Mouse (Mus musculus) MEL (cell line): Measurements from ENCODE around the gene Nqo1. TPM values are rescaled to one million over a fixed set of nuclear protein-coding genes. Genes with fewer than 3 reads are reported as not detected.

Experiments
- DNase-seq: peaks from one replicate; pipeline ENCODE4 v3.0.0; 2011; ENCODE audit warnings: low read depth, low spot score
- H3K27ac ChIP-seq: 2 replicates; pipeline ENCODE4 v1.5.1; 2012; ENCODE audit warnings: low read depth, mild to moderate bottlenecking, control low read depth, low read length, moderate library complexity; ENCODE audit not compliant: control insufficient read depth
- H3K27me3 ChIP-seq, 2 experiments: fragments of 150-350 bp in 1 of 2; sonication (generic) in 1 of 2; 2 replicates each; pipeline ENCODE4 v1.6.1; 2012; ENCODE audit warnings: low read length in 2 of 2, mild to moderate bottlenecking in 2 of 2, improper control_type of control experiment in 1 of 2, moderate library complexity in 1 of 2; ENCODE audit not compliant: insufficient read depth in 2 of 2, control insufficient read depth in 1 of 2
- H3K36me3 ChIP-seq, 2 experiments: 2 replicates each; pipeline ENCODE4 v1.6.1; 2012 to 2014; ENCODE audit warnings: low read length in 2 of 2, improper control_type of control experiment in 1 of 2, inconsistent platforms in 1 of 2, mild to moderate bottlenecking in 1 of 2; ENCODE audit not compliant: insufficient read depth in 2 of 2, control insufficient read depth in 1 of 2
- H3K4me1 ChIP-seq, 2 experiments: fragments of 150-350 bp in 1 of 2; sonication (generic) in 1 of 2; 2 replicates each; pipeline ENCODE4 v1.6.1; 2012; ENCODE audit warnings: low read length in 2 of 2, improper control_type of control experiment in 1 of 2, mild to moderate bottlenecking in 1 of 2; ENCODE audit not compliant: insufficient read depth in 2 of 2, control insufficient read depth in 1 of 2
- H3K4me3 ChIP-seq, 2 experiments: fragments of 150-350 bp in 1 of 2; sonication (generic) in 1 of 2; 2 replicates each; pipeline ENCODE4 v1.5.1; 2012; ENCODE audit warnings: low read depth in 2 of 2, low read length in 2 of 2, mild to moderate bottlenecking in 2 of 2, moderate library complexity in 2 of 2, control low read depth in 1 of 2, improper control_type of control experiment in 1 of 2; ENCODE audit not compliant: control insufficient read depth in 1 of 2, insufficient read depth in 1 of 2
- H3K79me2 ChIP-seq: 2 replicates; pipeline ENCODE4 v1.6.1; 2012; ENCODE audit warnings: mild to moderate bottlenecking, low read length, moderate library complexity; ENCODE audit not compliant: control insufficient read depth, poor library complexity, insufficient read depth
- H3K9ac ChIP-seq: 2 replicates; pipeline ENCODE4 v1.6.1; 2012; ENCODE audit warnings: low read depth, mild to moderate bottlenecking, control low read depth, low read length, moderate library complexity; ENCODE audit not compliant: control insufficient read depth, poor library complexity, severe bottlenecking
- H3K9me3 ChIP-seq: fragments of 150-350 bp; sonication (generic); replicated peaks from 2 replicates; pipeline ENCODE4 v1.6.1; 2012; ENCODE audit warnings: mild to moderate bottlenecking, low read length, improper control_type of control experiment, moderate library complexity; ENCODE audit not compliant: insufficient read depth
- BHLHE40 ChIP-seq: IDR thresholded peaks from 2 replicates; pipeline ENCODE4 v1.6.1; 2012; ENCODE audit warnings: low read depth, mild to moderate bottlenecking, inconsistent platforms, low read length, improper control_type of control experiment, borderline replicate concordance
- CHD1 ChIP-seq: IDR thresholded peaks from 2 replicates; pipeline ENCODE4 v1.6.1; 2012; ENCODE audit warnings: low read depth, mild to moderate bottlenecking, inconsistent platforms, low read length, improper control_type of control experiment
- E2F4 ChIP-seq: IDR thresholded peaks from 2 replicates; pipeline ENCODE4 v1.6.1; 2011; ENCODE audit warnings: low read depth, low read length, improper control_type of control experiment, borderline replicate concordance
- ELF1 ChIP-seq: IDR thresholded peaks from 2 replicates; pipeline ENCODE4 v1.6.1; 2014; ENCODE audit warnings: low read depth, mild to moderate bottlenecking, inconsistent platforms, low read length, improper control_type of control experiment, moderate library complexity
- EP300 ChIP-seq, 2 experiments: IDR thresholded peaks; 2 replicates each; pipeline ENCODE4 v1.6.1; 2011; ENCODE audit warnings: improper control_type of control experiment in 2 of 2, low read length in 2 of 2, low read depth in 1 of 2, mild to moderate bottlenecking in 1 of 2
- HCFC1 ChIP-seq: IDR thresholded peaks from 2 replicates; pipeline ENCODE4 v1.6.1; 2012; ENCODE audit warnings: low read depth, mild to moderate bottlenecking, inconsistent platforms, low read length, improper control_type of control experiment, moderate library complexity
- JUND ChIP-seq: IDR thresholded peaks from 2 replicates; pipeline ENCODE4 v1.6.1; 2011; ENCODE audit warnings: low read depth, mild to moderate bottlenecking, improper control_type of control experiment, low read length
- KAT2A ChIP-seq: conservative IDR thresholded peaks from 2 replicates; pipeline ENCODE4 v1.6.1; 2012; ENCODE audit warnings: low read depth, low read length, improper control_type of control experiment, inconsistent platforms
- MAX ChIP-seq: IDR thresholded peaks from 2 replicates; pipeline ENCODE4 v1.6.1; 2011; ENCODE audit warnings: low read length, improper control_type of control experiment
- MAZ ChIP-seq: IDR thresholded peaks from 2 replicates; pipeline ENCODE4 v1.6.1; 2012; ENCODE audit warnings: low read depth, mild to moderate bottlenecking, inconsistent platforms, low read length, improper control_type of control experiment
- MXI1 ChIP-seq: IDR thresholded peaks from 2 replicates; pipeline ENCODE4 v1.6.1; 2011; ENCODE audit warnings: mild to moderate bottlenecking, low read depth, low read length, improper control_type of control experiment
- MYB ChIP-seq: IDR thresholded peaks from 2 replicates; pipeline ENCODE4 v1.6.1; 2011; ENCODE audit warnings: mild to moderate bottlenecking, low read depth, low read length, improper control_type of control experiment
- NELFE ChIP-seq: IDR thresholded peaks from 2 replicates; pipeline ENCODE4 v1.6.1; 2011; ENCODE audit warnings: low read depth, low read length, improper control_type of control experiment
- NRF1 ChIP-seq: IDR thresholded peaks from 2 replicates; pipeline ENCODE4 v1.6.1; 2014; ENCODE audit warnings: low read depth, mild to moderate bottlenecking, inconsistent platforms, low read length, improper control_type of control experiment, moderate library complexity; ENCODE audit not compliant: poor library complexity, insufficient read depth, severe bottlenecking
- POLR2A ChIP-seq, 2 experiments: IDR thresholded peaks; 2 replicates each; pipeline ENCODE4 v1.6.1; 2011 to 2012; ENCODE audit warnings: low read length in 2 of 2, mild to moderate bottlenecking in 2 of 2, control low read depth in 1 of 2, improper control_type of control experiment in 1 of 2, low read depth in 1 of 2, moderate library complexity in 1 of 2; ENCODE audit not compliant: control insufficient read depth in 1 of 2, insufficient read depth in 1 of 2, poor library complexity in 1 of 2
- POLR2AphosphoS2 ChIP-seq: IDR thresholded peaks from 2 replicates; pipeline ENCODE4 v1.6.1; 2011; ENCODE audit warnings: low read length, improper control_type of control experiment
- RAD21 ChIP-seq: IDR thresholded peaks from 2 replicates; pipeline ENCODE4 v1.6.1; 2011; ENCODE audit warnings: mild to moderate bottlenecking, low read depth, low read length, improper control_type of control experiment
- SIN3A ChIP-seq: IDR thresholded peaks from 2 replicates; pipeline ENCODE4 v1.6.1; 2012; ENCODE audit warnings: low read length, improper control_type of control experiment, inconsistent platforms
- TAL1 ChIP-seq: IDR thresholded peaks from 2 replicates; pipeline ENCODE4 v1.6.1; 2012; ENCODE audit warnings: mild to moderate bottlenecking, inconsistent platforms, low read length, moderate library complexity, mixed read lengths
- TBP ChIP-seq: IDR thresholded peaks from 2 replicates; pipeline ENCODE4 v1.8.0; 2011; ENCODE audit warnings: low read depth, low read length, improper control_type of control experiment
- TCF12 ChIP-seq: IDR thresholded peaks from 2 replicates; pipeline ENCODE4 v1.6.1; 2014; ENCODE audit warnings: low read depth, mild to moderate bottlenecking, inconsistent platforms, low read length, improper control_type of control experiment, moderate library complexity
- UBTF ChIP-seq: IDR thresholded peaks from 2 replicates; pipeline ENCODE4 v1.6.1; 2012; ENCODE audit warnings: low read depth, mild to moderate bottlenecking, inconsistent platforms, low read length, improper control_type of control experiment, moderate library complexity, borderline replicate concordance; ENCODE audit not compliant: insufficient read depth
- USF1 ChIP-seq: IDR thresholded peaks from 2 replicates; pipeline ENCODE4 v1.6.1; 2014; ENCODE audit warnings: low read depth, mild to moderate bottlenecking, inconsistent platforms, low read length, improper control_type of control experiment, moderate library complexity
- USF2 ChIP-seq, 2 experiments: IDR thresholded peaks; 2 replicates each; pipeline ENCODE4 v1.6.1; 2011 to 2012; ENCODE audit warnings: improper control_type of control experiment in 2 of 2, low read length in 2 of 2, borderline replicate concordance in 1 of 2, inconsistent platforms in 1 of 2, low read depth in 1 of 2, mild to moderate bottlenecking in 1 of 2; ENCODE audit not compliant: insufficient read depth in 1 of 2
- ZC3H11A ChIP-seq: IDR thresholded peaks from 2 replicates; pipeline ENCODE4 v1.6.1; 2012; ENCODE audit warnings: low read depth, mild to moderate bottlenecking, inconsistent platforms, low read length, improper control_type of control experiment
- polyA plus RNA-seq, 2 experiments: library from polyadenylated mRNA; stranded (reverse) in 1 of 2; unstranded in 1 of 2; fragments of >175 nt in 1 of 2; fragments of >200 nt in 1 of 2; gene quantifications; 2 replicates each; pipeline versions ENCODE4 v1.2.1 to v1.2.4; 2012; ENCODE audit warnings: low replicate concordance in 2 of 2, low read depth in 1 of 2; ENCODE audit not compliant: insufficient read length in 2 of 2, insufficient read depth in 1 of 2, missing spikeins in 1 of 2
- total RNA-seq: library from RNA; depleted of rRNA; stranded (reverse); fragments of 300-350 nt; gene quantifications from 2 replicates; pipeline ENCODE4 v1.2.3, GENCODE M21; 2012

Nqo1 gene
- total and polyA plus RNA-seq, 3 experiments = 8.0 to 8.8 TPM; not detected in 1

GRCm38 (mm10) chr8:107435962-107436831 is 33.2 kb upstream of the Nqo1 start, which contains the start of gene Wwp2:
Wwp2 (plus strand) TSS chr8:107436365.
- H3K27me3 ChIP-seq = no peaks in the 10 kb centered on the region
- DNase-seq = peak; percentile 85
- H3K4me1 ChIP-seq = peaks cover 3 to 14% of the 10 kb centered on the region in 2 experiments
- H3K9ac ChIP-seq = peak within 1 kb of the TSS; percentile 97
- H3K79me2 ChIP-seq = peaks cover 6% of the 10 kb centered on the region; the same call in 1 of the 2 replicates
- peaks cover 0 to 11% of the 10 kb centered on the region in 2 experiments; a peak in 2 of 4 replicates for H3K36me3 ChIP-seq
- no peaks in the 10 kb centered on the region for H3K9me3 ChIP-seq
- peak within 1 kb of the TSS; percentile 91 for H3K4me3 ChIP-seq
- H3K27ac ChIP-seq = peak within 1 kb of the TSS; percentile 90
- TF ChIP-seq JUND (no peak), UBTF (no peak), ELF1 (peak; percentile 99), USF1 (peak; percentile 99), MAX (peak; percentile 80), SIN3A (peak; percentile 65), MYB (no peak), TBP (peak; percentile 22; the same call in 1 of the 2 replicates), CHD1 (0 out of 2 replicates have a peak, but pooled peaks have one; percentile 16), BHLHE40 (peak; percentile 78; the same call in 1 of the 2 replicates), POLR2A (IDR thresholded peaks at IDR 0.05; ENCODE audit: control insufficient read depth in 1 of 2, insufficient read depth in 1 of 2, low read depth in 1 of 2, low read length in 2 of 2, poor library complexity in 1 of 2) (peak; percentile 51 to 85), KAT2A (no peak), MAZ (peak; percentile 12; the same call in 1 of the 2 replicates), POLR2AphosphoS2 (0 out of 2 replicates have a peak, but pooled peaks have one; percentile 39), HCFC1 (peak; percentile 81), TCF12 (0 out of 2 replicates have a peak, but pooled peaks have one; percentile 47), MXI1 (peak; percentile 40; the same call in 1 of the 2 replicates), ZC3H11A (no peak), NELFE (peak; percentile 51), USF2 (IDR thresholded peaks at IDR 0.05; ENCODE audit: borderline replicate concordance in 1 of 2, insufficient read depth in 1 of 2, low read depth in 1 of 2, low read length in 2 of 2) (peak; percentile 82 to 98), E2F4 (peak; percentile 69; the same call in 1 of the 2 replicates), NRF1 (peak; percentile 63), RAD21 (no peak), EP300 (IDR thresholded peaks at IDR 0.05; ENCODE audit: low read depth in 1 of 2, low read length in 2 of 2) (no peak), TAL1 (no peak)
